Mouse (Mus musculus) embryonic facial prominence, embryonic 13.5 days (tissue): Measurements from ENCODE around the gene 2310022A10Rik. TPM values are rescaled to one million over a fixed set of nuclear protein-coding genes. Genes with fewer than 3 reads are reported as not detected.

Experiments
- ATAC-seq: fragments of 200-750 bp; cut with Nextera tagmentation; 2 replicates; pipeline ENCODE4 v1.8.0; 2017; ENCODE audit warnings: low read depth; ENCODE audit not compliant: insufficient number of reproducible peaks, insufficient read depth, low FRiP score, low TSS enrichment
- H3K27ac ChIP-seq: fragments of 300-500 bp; sonication (generic); 2 replicates; pipeline ENCODE4 v1.5.1; 2015; ENCODE audit warnings: moderate library complexity, mild to moderate bottlenecking, inconsistent platforms
- H3K27me3 ChIP-seq: fragments of 300-500 bp; sonication (generic); 2 replicates; pipeline ENCODE4 v1.6.1; 2015; ENCODE audit warnings: mild to moderate bottlenecking, inconsistent platforms
- H3K36me3 ChIP-seq: fragments of 300-500 bp; sonication (generic); 2 replicates; pipeline ENCODE4 v1.6.1; 2015; ENCODE audit warnings: mild to moderate bottlenecking, inconsistent platforms
- H3K4me1 ChIP-seq: fragments of 300-500 bp; sonication (generic); 2 replicates; pipeline ENCODE4 v1.6.1; 2015; ENCODE audit warnings: inconsistent platforms
- H3K4me2 ChIP-seq: fragments of 300-500 bp; sonication (generic); 2 replicates; pipeline ENCODE4 v1.6.1; 2015; ENCODE audit warnings: moderate library complexity, mild to moderate bottlenecking, inconsistent platforms
- H3K4me3 ChIP-seq: fragments of 300-500 bp; sonication (generic); 2 replicates; pipeline ENCODE4 v1.5.1; 2015; ENCODE audit warnings: mild to moderate bottlenecking, inconsistent platforms
- H3K9ac ChIP-seq: fragments of 300-500 bp; sonication (generic); 2 replicates; pipeline ENCODE4 v1.6.1; 2015; ENCODE audit warnings: mild to moderate bottlenecking, inconsistent platforms
- H3K9me3 ChIP-seq: fragments of 300-500 bp; sonication (generic); 2 replicates; pipeline ENCODE4 v1.6.1; 2016; ENCODE audit warnings: inconsistent platforms
- WGBS: fragments of 180-500 bp; shearing (Covaris S2); methylation state at CpG from one replicate; pipeline ENCODE4 v1.1.7; 2015; ENCODE audit warnings: mixed read lengths; 5-methylcytosine and 5-hydroxymethylcytosine counted together
- polyA plus RNA-seq: library from polyadenylated mRNA; unstranded; fragments of >200 nt; fragmentation: Nextera tagmentation; extraction: Ambion mirVana; gene quantifications from 2 replicates; pipeline ENCODE4 v1.2.1, GENCODE M21; 2015

The 2310022A10Rik gene
- polyA plus RNA-seq: 31.3 and 32.8 TPM in 2 replicates

DNA sequence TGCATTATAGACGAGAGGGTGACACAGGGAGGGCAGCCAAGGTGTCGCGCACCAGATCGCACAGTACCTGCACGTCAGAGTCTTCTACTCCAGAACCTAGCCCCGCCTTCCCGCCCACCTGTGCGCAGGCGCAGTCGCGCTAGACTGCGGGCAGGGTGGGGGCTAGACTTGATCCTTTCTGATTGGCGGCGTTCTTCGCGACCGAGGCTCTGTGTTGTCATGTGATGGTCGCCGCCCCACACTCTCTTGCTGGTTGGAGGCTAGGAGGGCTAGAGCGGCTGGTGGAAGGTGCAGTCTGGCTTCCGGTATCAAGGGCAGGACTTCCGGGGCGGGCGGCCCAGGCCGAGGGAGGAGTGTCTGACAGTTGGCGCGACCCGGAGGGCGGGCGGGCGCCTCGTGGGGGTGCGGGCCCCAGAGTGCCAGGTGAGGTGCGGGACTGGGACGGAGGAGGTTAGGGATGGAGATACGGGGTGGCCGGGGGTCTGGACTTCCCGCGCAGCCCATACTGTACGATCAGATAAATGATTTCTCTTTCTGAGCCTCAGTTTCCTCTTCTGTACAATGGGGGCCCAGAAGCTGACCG lies at the start of gene 2310022A10Rik, which contains the start of gene Pld3:
Gene 2310022A10Rik, plus strand, starts transcription at position 303 of the 583 bp plus-strand sequence.
Gene Pld3, minus strand, starts transcription at position 288 of the 583 bp plus-strand sequence.
- Histone ChIP-seq H3K9ac (peak within 1 kb of the TSS; percentile 84), H3K36me3 (peaks cover 12% of the 10 kb centered on the region), H3K4me3 (peak within 1 kb of the TSS; percentile 78), H3K4me2 (peak within 1 kb of the TSS; percentile 74), H3K4me1 (peaks cover 10% of the 10 kb centered on the region), H3K9me3 (no peaks in the 10 kb centered on the region), H3K27ac (0 out of 2 replicates have a peak within 1 kb of the TSS, but pooled peaks have one; percentile 29), H3K27me3 (no peaks in the 10 kb centered on the region)
- ATAC-seq: peak; percentile 99
- WGBS: under 1% methylated on average over 41 of the region's 41 CpGs

DNA sequence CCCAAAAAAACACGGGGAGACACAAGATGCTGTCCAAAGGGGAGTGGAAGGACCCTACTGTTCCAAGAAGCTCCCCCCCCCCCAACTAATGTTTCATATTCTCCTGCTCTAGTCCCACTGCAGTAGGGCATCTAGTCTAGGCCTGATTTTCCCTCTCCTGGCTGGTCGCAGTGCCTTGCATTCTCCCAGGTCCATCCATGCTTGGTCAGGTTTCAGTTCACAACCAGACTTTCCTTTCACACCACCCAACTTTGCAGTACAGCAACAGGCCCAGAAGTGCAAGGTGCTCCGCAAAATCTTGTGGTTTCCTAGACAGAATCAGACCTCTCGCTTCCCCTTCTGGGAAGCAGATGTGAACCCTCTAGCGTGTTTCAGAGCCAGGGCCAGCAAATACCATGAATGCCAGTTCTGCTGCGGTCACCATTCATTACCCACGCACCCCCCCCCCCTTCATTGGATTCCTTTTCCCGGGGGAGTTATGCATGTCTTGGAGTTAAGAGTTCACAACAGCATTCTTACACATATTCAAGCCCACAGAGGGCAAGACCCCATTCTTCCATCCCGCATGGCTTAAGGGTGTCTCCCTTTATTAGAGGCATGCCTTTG lies 46.2 kb upstream of the 2310022A10Rik start:
- peak overlapping the region; percentile 100 for H3K27ac ChIP-seq
- H3K36me3 ChIP-seq: no peaks in the 10 kb centered on the region
- 24% methylated on average over 9 of the region's 9 CpGs for WGBS

DNA sequence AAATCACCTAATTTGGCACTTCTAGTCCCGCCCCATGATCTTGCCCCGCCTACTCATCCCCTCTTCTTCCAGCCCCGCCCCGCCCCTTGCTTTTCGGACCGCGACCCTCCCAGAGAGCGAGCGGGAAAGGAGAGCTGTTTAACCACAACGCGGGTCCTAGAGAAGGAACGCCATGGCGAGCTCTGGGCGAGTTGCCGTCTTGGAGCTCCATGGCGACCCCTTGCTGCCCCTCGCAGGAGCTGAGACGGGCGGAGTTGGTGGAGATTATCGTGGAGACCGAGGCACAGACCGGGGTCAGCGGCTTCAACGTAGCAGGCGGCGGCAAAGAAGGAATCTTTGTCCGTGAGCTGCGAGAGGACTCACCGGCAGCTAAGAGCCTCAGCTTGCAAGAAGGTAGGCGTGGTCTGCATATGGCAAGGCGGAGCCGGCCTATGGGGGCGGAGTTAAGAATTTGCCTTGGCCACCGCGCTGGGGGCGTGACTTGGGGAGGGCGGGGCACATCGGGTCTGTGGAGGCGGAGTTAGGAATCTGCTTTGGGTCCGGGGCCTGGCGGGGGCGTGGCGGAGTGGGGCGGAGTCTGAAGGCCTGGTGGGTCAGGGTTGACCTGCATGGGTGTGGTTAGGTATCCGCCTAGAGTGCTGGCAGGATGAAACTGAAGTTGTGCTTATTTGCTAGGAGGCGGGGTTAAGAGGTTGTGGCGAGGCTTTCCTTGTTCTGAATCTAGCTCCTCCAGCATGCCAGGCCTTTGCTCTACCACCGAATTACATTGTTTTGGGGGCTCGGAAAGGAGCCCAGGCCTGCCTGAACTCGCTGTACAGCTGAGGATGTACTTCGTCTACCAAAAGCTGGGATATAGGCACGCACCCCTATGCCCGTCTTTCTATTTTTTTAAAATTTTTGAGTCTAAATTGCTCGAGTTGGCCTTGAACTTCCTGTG lies 45.1 kb upstream of the 2310022A10Rik start:
- Histone ChIP-seq H3K9ac (peak overlapping the region; percentile 82), H3K4me2 (peak overlapping the region; percentile 65), H3K9me3 (no peaks in the 10 kb centered on the region), H3K27ac (peak overlapping the region; percentile 100), H3K27me3 (no peaks in the 10 kb centered on the region), H3K4me3 (peak overlapping the region; percentile 57), H3K36me3 (no peaks in the 10 kb centered on the region), H3K4me1 (peaks cover 18% of the 10 kb centered on the region)
- whole genome bisulfite sequencing: under 1% methylated on average over 54 of the region's 54 CpGs
- peak; percentile 89 for ATAC-seq

More for the DNA sequence above, 46.2 kb upstream of the 2310022A10Rik start:
- 0 out of 2 replicates have a peak overlapping the region, but pooled peaks have one; percentile 36 for H3K9ac ChIP-seq
- ATAC-seq: no peak
- peak overlapping the region; percentile 57 for H3K4me3 ChIP-seq
- H3K27me3 ChIP-seq: no peaks in the 10 kb centered on the region
- no peaks in the 10 kb centered on the region for H3K9me3 ChIP-seq
- peak overlapping the region; percentile 65 for H3K4me2 ChIP-seq
- H3K4me1 ChIP-seq: peaks cover 18% of the 10 kb centered on the region

DNA sequence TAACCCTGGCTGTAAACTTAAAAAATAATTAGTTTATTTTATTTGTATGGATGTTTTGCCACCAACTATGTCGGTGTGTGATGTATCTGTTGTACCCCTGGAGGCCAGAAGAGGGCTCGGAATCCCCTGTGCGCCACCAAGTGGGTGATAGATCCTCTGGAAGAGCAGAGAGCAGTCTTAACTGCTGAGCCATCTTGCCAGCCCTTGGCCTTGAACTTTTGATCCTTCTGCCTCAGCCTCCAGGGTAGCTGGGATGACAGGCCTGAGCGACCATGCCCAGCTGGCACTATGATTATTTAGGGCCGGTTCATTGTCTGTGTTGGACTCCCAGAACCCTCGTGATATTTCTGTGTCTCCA lies 44.4 kb upstream of the 2310022A10Rik start:
- 17% methylated on average over 6 of the region's 6 CpGs for WGBS
- H3K4me1 ChIP-seq: peaks cover 18% of the 10 kb centered on the region
- H3K4me3 ChIP-seq: peak overlapping the region; percentile 57
- H3K36me3 ChIP-seq: no peaks in the 10 kb centered on the region
- H3K9me3 ChIP-seq: no peaks in the 10 kb centered on the region
- H3K27me3 ChIP-seq: no peaks in the 10 kb centered on the region
- H3K4me2 ChIP-seq: peak overlapping the region; percentile 65
- ATAC-seq: 0 out of 2 replicates have a peak, but pooled peaks have one; percentile 33
- peak overlapping the region; percentile 51; the same call in 1 of the 2 replicates for H3K9ac ChIP-seq
- peak overlapping the region; percentile 100 for H3K27ac ChIP-seq

DNA sequence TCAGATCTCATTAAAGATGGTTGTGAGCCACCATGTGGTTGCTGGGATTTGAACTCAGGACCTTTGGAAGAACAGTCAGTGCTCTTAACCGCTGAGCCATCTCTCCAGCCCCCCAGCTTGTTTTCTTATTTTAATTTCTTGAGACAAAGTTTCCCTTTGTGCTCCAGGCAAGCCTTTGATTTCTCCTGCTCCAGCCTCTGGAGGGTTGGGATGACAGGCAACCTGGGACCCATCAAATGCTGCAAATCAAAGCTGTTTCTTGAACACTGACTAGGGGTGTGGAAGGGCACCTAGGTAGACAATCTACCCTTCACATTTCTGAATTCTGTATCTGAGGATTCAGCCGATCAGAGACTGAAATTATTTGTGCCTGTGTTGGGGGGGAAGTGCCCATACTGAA lies 42.2 kb upstream of the 2310022A10Rik start:
- H3K4me2 ChIP-seq: no peak overlapping the region
- H3K4me1 ChIP-seq: peaks cover 18% of the 10 kb centered on the region
- ATAC-seq: no peak
- H3K9ac ChIP-seq: no peak overlapping the region
- H3K4me3 ChIP-seq: no peak overlapping the region
- no peaks in the 10 kb centered on the region for H3K27me3 ChIP-seq
- H3K36me3 ChIP-seq: peaks cover under 1% of the 10 kb centered on the region; the same call in 1 of the 2 replicates
- no peaks in the 10 kb centered on the region for H3K9me3 ChIP-seq
- 85% methylated on average over 2 of the region's 2 CpGs for WGBS
- no peak overlapping the region for H3K27ac ChIP-seq

- ATAC-seq: no peak
- peaks cover 38% of the 10 kb centered on the region for H3K36me3 ChIP-seq
- H3K4me2 ChIP-seq: no peak overlapping the region
- H3K9ac ChIP-seq: no peak overlapping the region
- H3K4me3 ChIP-seq: no peak overlapping the region
- WGBS: 78% methylated on average over 9 of the region's 9 CpGs
- peaks cover 4% of the 10 kb centered on the region; the same call in 1 of the 2 replicates for H3K9me3 ChIP-seq
- no peaks in the 10 kb centered on the region for H3K27me3 ChIP-seq
- H3K4me1 ChIP-seq: no peaks in the 10 kb centered on the region
- H3K27ac ChIP-seq: no peak overlapping the region
Observed at GRCm38 (mm10) chr7:27514961-27515360, 38.1 kb upstream of the 2310022A10Rik start.

DNA sequence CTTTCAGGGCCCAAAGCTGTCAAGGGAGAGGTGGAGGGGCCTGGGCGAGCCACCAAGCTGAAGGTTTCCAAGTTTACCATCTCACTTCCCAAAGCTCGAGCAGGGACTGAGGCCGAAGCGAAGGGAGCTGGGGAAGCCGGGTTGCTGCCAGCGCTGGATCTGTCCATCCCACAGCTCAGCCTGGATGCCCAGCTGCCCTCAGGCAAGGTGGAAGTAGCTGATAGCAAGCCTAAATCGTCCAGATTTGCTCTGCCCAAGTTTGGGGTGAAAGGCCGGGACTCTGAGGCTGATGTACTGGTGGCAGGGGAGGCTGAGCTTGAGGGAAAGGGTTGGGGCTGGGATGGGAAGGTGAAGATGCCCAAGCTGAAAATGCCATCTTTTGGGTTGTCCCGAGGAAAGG lies 34.7 kb upstream of the 2310022A10Rik start:
- 83% methylated on average over 9 of the region's 9 CpGs for WGBS
- H3K9me3 ChIP-seq: peaks cover 4% of the 10 kb centered on the region; the same call in 1 of the 2 replicates
- ATAC-seq: no peak

GRCm38 (mm10) chr7:27520104-27520503 lies 32.9 kb upstream of the 2310022A10Rik start:
- H3K27ac ChIP-seq: no peak overlapping the region
- H3K36me3 ChIP-seq: peaks cover 46% of the 10 kb centered on the region
- no peak overlapping the region for H3K4me3 ChIP-seq
- no peak overlapping the region for H3K4me2 ChIP-seq
- ATAC-seq: no peak
- H3K4me1 ChIP-seq: no peaks in the 10 kb centered on the region
- peaks cover 4% of the 10 kb centered on the region; the same call in 1 of the 2 replicates for H3K9me3 ChIP-seq
- no peaks in the 10 kb centered on the region for H3K27me3 ChIP-seq
- no peak overlapping the region for H3K9ac ChIP-seq

More for the DNA sequence above, 34.7 kb upstream of the 2310022A10Rik start:
- H3K36me3 ChIP-seq: peaks cover 42% of the 10 kb centered on the region
- no peaks in the 10 kb centered on the region for H3K27me3 ChIP-seq
- no peak overlapping the region for H3K27ac ChIP-seq
- no peak overlapping the region for H3K4me3 ChIP-seq
- H3K4me1 ChIP-seq: no peaks in the 10 kb centered on the region
- no peak overlapping the region for H3K4me2 ChIP-seq
- no peak overlapping the region for H3K9ac ChIP-seq

DNA sequence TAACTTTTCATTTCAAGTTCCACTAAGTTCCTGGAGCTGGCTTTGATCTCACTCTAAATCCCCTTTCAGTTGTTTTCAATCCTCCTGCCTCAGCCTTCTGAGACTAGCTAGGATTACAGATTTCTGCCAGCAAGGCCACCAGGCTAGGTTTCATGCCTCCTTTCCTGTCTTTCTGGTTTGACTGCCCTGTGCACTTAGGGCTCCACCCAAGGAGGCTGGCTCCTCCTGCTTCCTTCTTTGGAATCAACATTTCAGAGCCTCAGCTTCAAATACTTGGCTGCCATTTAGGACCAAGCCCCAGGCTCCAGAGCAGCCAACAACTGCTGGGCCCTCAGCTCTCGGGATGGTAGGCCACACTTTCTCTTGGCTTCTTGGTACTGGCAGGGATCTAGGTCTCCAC lies 32.4 kb upstream of the 2310022A10Rik start:
- no peaks in the 10 kb centered on the region for H3K4me1 ChIP-seq
- H3K36me3 ChIP-seq: peaks cover 46% of the 10 kb centered on the region
- no peaks in the 10 kb centered on the region for H3K27me3 ChIP-seq
- 68% methylated on average over 1 of the region's 1 CpGs for WGBS
- no peak overlapping the region for H3K9ac ChIP-seq
- no peak overlapping the region for H3K27ac ChIP-seq
- H3K9me3 ChIP-seq: peaks cover 4% of the 10 kb centered on the region; the same call in 1 of the 2 replicates
- ATAC-seq: no peak
- H3K4me2 ChIP-seq: no peak overlapping the region
- H3K4me3 ChIP-seq: no peak overlapping the region

DNA sequence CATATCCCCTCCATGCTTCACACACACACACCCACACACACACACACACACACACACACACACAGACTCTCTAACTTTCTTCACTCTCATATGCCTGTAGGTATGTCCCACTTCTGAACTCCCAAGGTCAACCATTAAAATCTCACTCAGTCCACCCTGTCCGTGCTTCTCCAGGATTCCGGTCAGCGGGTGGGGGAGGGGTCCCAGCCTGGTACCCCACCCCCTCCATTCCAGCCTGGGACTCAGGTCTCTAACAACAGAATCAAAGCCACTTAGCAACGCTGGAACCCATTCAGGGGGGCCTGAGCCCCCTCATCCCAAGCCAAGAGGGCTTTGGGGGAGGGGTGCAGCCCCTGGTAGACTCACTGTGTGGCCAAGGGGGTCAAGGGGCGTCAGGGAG lies 30.1 kb upstream of the 2310022A10Rik start, which contains the start of gene Hipk4:
Gene Hipk4, plus strand, starts transcription at position 301 of the 400 bp plus-strand sequence.
- Histone ChIP-seq H3K4me1 (0 out of 2 replicates have a peak, but pooled peaks cover 4% of the 10 kb centered on the region), H3K9me3 (peaks cover 4% of the 10 kb centered on the region; the same call in 1 of the 2 replicates), H3K9ac (no peak within 1 kb of the TSS), H3K27ac (no peak within 1 kb of the TSS), H3K27me3 (no peaks in the 10 kb centered on the region), H3K4me3 (no peak within 1 kb of the TSS), H3K36me3 (peaks cover 26% of the 10 kb centered on the region), H3K4me2 (no peak within 1 kb of the TSS)
- no peak for ATAC-seq
- 58% methylated on average over 5 of the region's 5 CpGs for WGBS

DNA sequence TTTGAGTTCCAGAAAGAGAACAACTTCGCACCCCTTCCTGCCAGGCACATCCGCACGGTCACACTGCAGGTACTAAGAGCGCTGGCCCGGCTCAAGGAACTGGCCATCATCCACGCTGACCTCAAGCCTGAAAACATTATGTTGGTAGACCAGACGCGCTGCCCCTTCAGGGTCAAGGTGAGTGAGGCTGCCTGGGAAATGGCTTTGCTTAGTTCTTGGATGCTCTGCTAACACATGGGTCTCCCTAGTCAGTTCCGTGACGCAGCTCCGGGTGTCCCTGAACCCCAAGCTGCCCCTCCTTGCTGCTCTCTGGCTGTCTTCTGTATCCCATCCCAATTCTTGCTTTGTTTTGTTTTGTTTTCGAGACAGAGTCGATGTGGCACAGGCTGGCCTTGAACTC lies 29.2 kb upstream of the 2310022A10Rik start:
- no peak overlapping the region for H3K27ac ChIP-seq
- H3K4me2 ChIP-seq: no peak overlapping the region
- H3K4me3 ChIP-seq: no peak overlapping the region
- H3K9me3 ChIP-seq: peaks cover 4% of the 10 kb centered on the region; the same call in 1 of the 2 replicates
- WGBS: 93% methylated on average over 13 of the region's 13 CpGs
- no peak overlapping the region for H3K9ac ChIP-seq
- 0 out of 2 replicates have a peak, but pooled peaks cover 4% of the 10 kb centered on the region for H3K4me1 ChIP-seq
- ATAC-seq: no peak
- no peaks in the 10 kb centered on the region for H3K27me3 ChIP-seq
- peaks cover 21% of the 10 kb centered on the region for H3K36me3 ChIP-seq
